Mouse (Mus musculus): Measurements from ENCODE around the gene Wnt7a.

The Wnt7a gene

GRCm38 (mm10) chr6:91410961-91411368 lies at the start of gene Wnt7a:
Wnt7a (minus strand) TSS chr6:91411363.
- DNase-seq (ENCODE audit: low read depth, low spot score): peak; percentile 53

- no peak for DNase-seq (ENCODE audit: low read depth, low spot score)
Measured at GRCm38 (mm10) chr6:91459471-91459870, 48.3 kb upstream of the Wnt7a start.

GRCm38 (mm10) chr6:91454546-91454945 lies 43.4 kb upstream of the Wnt7a start:
- DNase-seq (ENCODE audit: low read depth, low spot score): no peak

GRCm38 (mm10) chr6:91452056-91452455 lies 40.9 kb upstream of the Wnt7a start:
- DNase-seq (ENCODE audit: low read depth, low spot score): no peak

- DNase-seq (ENCODE audit: low read depth, low spot score): no peak
Measured at GRCm38 (mm10) chr6:91449472-91450225, 38.5 kb upstream of the Wnt7a start.

GRCm38 (mm10) chr6:91445316-91445715 lies 34.2 kb upstream of the Wnt7a start:
- peak; percentile 55 for DNase-seq (ENCODE audit: low read depth, low spot score)

GRCm38 (mm10) chr6:91441145-91441662 lies 30.0 kb upstream of the Wnt7a start:
- no peak for DNase-seq (ENCODE audit: low read depth, low spot score)

GRCm38 (mm10) chr6:91440474-91441144 lies 29.4 kb upstream of the Wnt7a start:
- DNase-seq (ENCODE audit: low read depth, low spot score): peak; percentile 99

- DNase-seq (ENCODE audit: low read depth, low spot score): no peak
Measured at GRCm38 (mm10) chr6:91424151-91424550, 13.0 kb upstream of the Wnt7a start.

- DNase-seq (ENCODE audit: low read depth, low spot score): no peak
Measured at GRCm38 (mm10) chr6:91421629-91422028, 10.5 kb upstream of the Wnt7a start.

GRCm38 (mm10) chr6:91417291-91417845 lies 6.2 kb upstream of the Wnt7a start:
- DNase-seq (ENCODE audit: low read depth, low spot score): no peak

- DNase-seq (ENCODE audit: low read depth, low spot score): no peak
Measured at GRCm38 (mm10) chr6:91416146-91416545, 5.0 kb upstream of the Wnt7a start.

- DNase-seq (ENCODE audit: low read depth, low spot score): peak; percentile 60
Measured at GRCm38 (mm10) chr6:91414890-91415289, 3.7 kb upstream of the Wnt7a start.

GRCm38 (mm10) chr6:91411369-91411981 lies 312 bp upstream of the Wnt7a start:
- DNase-seq (ENCODE audit: low read depth, low spot score): peak; percentile 93

- peak; percentile 39 for DNase-seq (ENCODE audit: low read depth, low spot score)
Measured at GRCm38 (mm10) chr6:91410168-91410780, 889 bp downstream of the Wnt7a start.

- peak; percentile 72 for DNase-seq (ENCODE audit: low read depth, low spot score)
Measured at GRCm38 (mm10) chr6:91409448-91410167, 1.6 kb downstream of the Wnt7a start.

- peak; percentile 53 for DNase-seq (ENCODE audit: low read depth, low spot score)
Measured at GRCm38 (mm10) chr6:91408616-91409015, 2.5 kb downstream of the Wnt7a start.

- no peak for DNase-seq (ENCODE audit: low read depth, low spot score)
Measured at GRCm38 (mm10) chr6:91401591-91401990, 9.6 kb downstream of the Wnt7a start.

- DNase-seq (ENCODE audit: low read depth, low spot score): peak; percentile 70
Measured at GRCm38 (mm10) chr6:91400514-91400913, 10.6 kb downstream of the Wnt7a start.

GRCm38 (mm10) chr6:91392475-91393174 lies 18.5 kb downstream of the Wnt7a start:
- DNase-seq (ENCODE audit: low read depth, low spot score): no peak
